Mouse (Mus musculus) megakaryocyte-erythroid progenitor cell, adult 5-6 weeks (primary cell): Measurements from ENCODE around the gene Ptprg. TPM values are rescaled to one million over a fixed set of nuclear protein-coding genes. Genes with fewer than 3 reads are reported as not detected.

ENCODE experiments used
- ATAC-seq: replicated peaks from 2 replicates; pipeline ENCODE4 v1.8.0; 2016; ENCODE audit warnings: mild to moderate bottlenecking, inconsistent platforms; ENCODE audit not compliant: severe bottlenecking, poor library complexity, low FRiP score, low TSS enrichment
- total RNA-seq, 2 experiments: library from RNA; stranded (forward) in 1 of 2; stranded (reverse) in 1 of 2; fragments of 200-1000, 215-1000 nt in 1 of 2; fragments of >200 nt in 1 of 2; fragmentation: Nextera tagmentation in 1 of 2; gene quantifications; 2 replicates each; pipeline ENCODE4 v1.2.3; 2014 to 2017

Gene Ptprg
- total RNA-seq, 2 experiments from 2014 or later = not detected

GRCm38 (mm10) chr14:11562870-11563269 lies 9.5 kb downstream of the Ptprg start:
- no peak for ATAC-seq

- no peak for ATAC-seq
These were observed 10.3 kb downstream of the Ptprg start for GRCm38 (mm10) chr14:11563656-11564055.

GRCm38 (mm10) chr14:11564456-11564855 lies 11.1 kb downstream of the Ptprg start:
- ATAC-seq = no peak

GRCm38 (mm10) chr14:11565283-11565682 lies 12.0 kb downstream of the Ptprg start:
- no peak for ATAC-seq

- no peak for ATAC-seq
These were observed 16.4 kb downstream of the Ptprg start for GRCm38 (mm10) chr14:11569734-11570133.

- ATAC-seq = no peak
These were observed 18.5 kb downstream of the Ptprg start for GRCm38 (mm10) chr14:11571766-11572394.

GRCm38 (mm10) chr14:11572395-11572784 lies 19.1 kb downstream of the Ptprg start:
- ATAC-seq = no peak

- ATAC-seq = no peak
These were observed 20.4 kb downstream of the Ptprg start for GRCm38 (mm10) chr14:11573710-11574109.

- no peak for ATAC-seq
These were observed 24.1 kb downstream of the Ptprg start for GRCm38 (mm10) chr14:11577276-11577909.

- no peak for ATAC-seq
These were observed 24.6 kb downstream of the Ptprg start for GRCm38 (mm10) chr14:11577910-11578309.

GRCm38 (mm10) chr14:11578492-11578967 lies 25.2 kb downstream of the Ptprg start:
- no peak for ATAC-seq

- no peak for ATAC-seq
These were observed 26.6 kb downstream of the Ptprg start for GRCm38 (mm10) chr14:11579950-11580349.

GRCm38 (mm10) chr14:11584263-11584662 lies 30.9 kb downstream of the Ptprg start:
- ATAC-seq = no peak

GRCm38 (mm10) chr14:11584929-11585633 lies 31.7 kb downstream of the Ptprg start:
- no peak for ATAC-seq

GRCm38 (mm10) chr14:11590387-11590786 lies 37.1 kb downstream of the Ptprg start:
- ATAC-seq = no peak

GRCm38 (mm10) chr14:11592650-11593049 lies 39.3 kb downstream of the Ptprg start:
- ATAC-seq = no peak

GRCm38 (mm10) chr14:11594336-11594735 lies 41.0 kb downstream of the Ptprg start:
- ATAC-seq = no peak

GRCm38 (mm10) chr14:11604133-11604865 lies 51.0 kb downstream of the Ptprg start:
- ATAC-seq = no peak

GRCm38 (mm10) chr14:11608366-11608765 lies 55.0 kb downstream of the Ptprg start:
- ATAC-seq = no peak
